Mouse (Mus musculus) kidney, adult 2 months (tissue): ENCODE data around the gene Ffar2.

ENCODE experiments used
- CTCF ChIP-seq: fragments of 200-500 bp; conservative IDR thresholded peaks from 2 replicates; pipeline ENCODE4 v1.5.1; 2011; ENCODE audit warnings: low read depth, mild to moderate bottlenecking, control low read depth, low read length, moderate library complexity, mixed read lengths; ENCODE audit not compliant: insufficient read depth, insufficient read length
- POLR2A ChIP-seq: fragments of 200-500 bp; IDR thresholded peaks from one replicate; pipeline ENCODE4 v1.6.1; 2011; ENCODE audit warnings: low read depth, low read length, control low read depth

- TF ChIP-seq POLR2A (no peak), CTCF (no peak)
These were observed 36.1 kb downstream of the Ffar2 start, which contains the start of gene Krtdap for GRCm38 (mm10) chr7:30787377-30788022.
